Mouse (Mus musculus): Measurements from ENCODE around the gene Golgb1. TPM values are rescaled to one million over a fixed set of nuclear protein-coding genes. Genes with fewer than 3 reads are reported as not detected.
A peak's percentile ranks its signal among the peaks of the same experiment; 100 is the strongest.

Golgb1 gene
- total RNA-seq, 2 experiments from 2014 or later = 36.0 to 41.0 TPM

GRCm38 (mm10) chr16:36912311-36912710 lies 37.4 kb downstream of the Golgb1 start:
- intact Hi-C loops (cut with DNase I) = no loop called here
- no peak for DNase-seq

- intact Hi-C loops (cut with DNase I) = no loop called here
- DNase-seq = no peak
Observed at GRCm38 (mm10) chr16:36914195-36914594, 39.3 kb downstream of the Golgb1 start.

DNA sequence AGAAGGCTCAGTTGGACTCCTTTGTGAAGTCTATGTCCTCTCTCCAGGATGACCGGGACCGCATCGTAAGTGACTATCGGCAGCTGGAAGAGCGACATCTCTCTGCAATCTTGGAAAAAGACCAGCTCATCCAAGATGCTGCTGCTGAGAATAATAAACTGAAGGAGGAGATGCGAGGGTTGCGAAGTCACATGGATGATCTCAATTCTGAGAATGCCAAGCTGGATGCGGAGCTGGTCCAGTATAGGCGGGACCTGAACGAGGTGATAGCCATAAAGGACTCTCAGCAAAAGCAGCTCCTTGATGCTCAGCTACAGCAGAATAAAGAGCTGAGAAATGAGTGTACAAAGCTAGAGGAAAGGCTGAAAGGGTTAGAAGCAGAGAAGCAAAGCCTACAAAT lies 43.6 kb downstream of the Golgb1 start:
- intact Hi-C loops (cut with DNase I) = no loop called here

GRCm38 (mm10) chr16:36920410-36920809 lies 45.5 kb downstream of the Golgb1 start:
- no peak for DNase-seq
- intact Hi-C loops (cut with DNase I) = no loop called here

More for the DNA sequence above, 43.6 kb downstream of the Golgb1 start:
- DNase-seq = no peak

DNA sequence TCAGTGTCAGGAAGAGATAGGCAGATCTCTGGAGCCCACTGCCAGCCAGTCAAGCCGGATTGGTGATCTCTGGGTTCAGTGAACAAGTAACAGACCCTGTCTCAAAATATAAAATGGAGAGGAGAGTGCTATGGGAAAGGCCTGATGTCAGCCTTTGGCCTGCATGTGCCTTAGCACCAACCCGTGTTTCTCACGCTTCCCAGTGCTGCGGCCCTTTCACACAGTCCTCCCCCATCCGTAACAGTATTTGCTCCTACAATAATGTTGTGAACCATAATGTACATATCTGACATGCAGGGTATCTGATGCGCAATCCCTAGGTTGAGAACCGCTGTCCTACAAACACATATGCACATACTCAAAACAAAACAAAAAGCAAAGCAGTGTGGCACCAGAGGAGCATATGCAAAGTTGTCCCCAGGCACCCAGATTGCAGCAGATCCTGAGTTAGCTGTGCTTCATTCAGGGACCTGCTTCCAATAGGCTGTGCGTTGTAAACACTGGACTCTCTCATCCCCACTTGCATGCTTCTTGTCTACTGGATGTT lies 46.2 kb downstream of the Golgb1 start:
- intact Hi-C loops (cut with DNase I) = no loop called here
- no peak for DNase-seq

DNA sequence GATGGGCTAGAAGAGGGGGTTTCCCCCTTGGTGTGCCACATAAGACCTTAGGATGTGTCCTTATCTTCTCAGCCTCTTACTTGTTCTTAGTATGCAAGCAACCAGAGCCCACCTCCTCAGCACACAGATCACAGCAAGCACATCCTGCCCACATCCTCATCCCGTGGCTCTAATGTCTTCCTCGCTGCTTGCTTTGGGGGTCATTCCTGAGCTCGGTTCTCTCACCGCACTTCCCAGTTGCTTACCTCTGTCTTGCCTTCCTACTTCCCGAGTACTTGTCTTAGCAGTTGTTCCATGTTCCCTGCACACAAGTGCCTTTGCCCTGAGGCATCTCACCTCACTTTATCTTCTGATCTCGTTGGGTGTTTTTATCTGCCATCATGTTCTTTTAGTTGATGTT lies 47.0 kb downstream of the Golgb1 start:
- intact Hi-C loops (cut with DNase I) = no loop called here
- no peak for DNase-seq

GRCm38 (mm10) chr16:36924312-36924711 lies 49.4 kb downstream of the Golgb1 start:
- intact Hi-C loops (cut with DNase I) = no loop called here
- DNase-seq = no peak

DNA sequence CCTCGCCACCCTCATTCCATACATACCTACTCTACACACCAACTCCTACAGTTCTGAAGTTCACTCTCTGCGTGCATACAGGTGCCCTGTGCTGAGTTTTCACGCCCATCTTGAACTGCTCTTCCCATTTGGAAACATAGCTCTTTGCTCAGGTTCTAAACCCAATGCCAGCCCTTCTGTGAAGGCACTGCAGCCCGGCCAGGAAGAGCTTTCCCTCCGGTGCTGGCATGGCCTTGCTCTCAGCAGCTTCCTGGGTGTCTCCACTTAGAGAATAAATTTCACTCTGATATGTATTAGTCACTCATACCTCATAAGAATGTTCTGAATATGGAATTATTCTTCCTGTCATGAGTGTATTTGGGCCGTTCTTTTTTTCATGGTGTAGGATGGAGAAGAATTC lies 50.4 kb downstream of the Golgb1 start:
- intact Hi-C loops (cut with DNase I) = no loop called here
- no peak for DNase-seq

DNA sequence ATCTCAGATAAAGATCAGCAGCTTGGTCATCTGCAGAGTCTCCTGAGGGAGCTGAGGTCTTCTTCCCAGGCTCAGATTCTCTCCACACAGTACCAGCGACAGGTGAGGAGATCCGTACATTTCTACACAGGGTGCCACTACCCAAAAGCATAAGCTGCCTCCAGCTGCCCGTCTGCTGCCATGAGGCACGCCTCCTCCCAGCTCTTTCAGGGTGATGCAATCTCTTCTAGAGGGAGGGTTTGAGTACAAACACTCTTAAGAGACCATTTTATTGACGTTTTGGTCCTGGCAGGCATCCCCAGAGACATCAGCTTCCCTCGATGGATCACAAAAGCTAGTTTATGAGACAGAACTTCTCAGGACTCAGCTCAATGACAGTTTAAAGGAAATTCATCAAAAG lies 50.9 kb downstream of the Golgb1 start:
- intact Hi-C loops (cut with DNase I) = no loop called here
- no peak for DNase-seq

GRCm38 (mm10) chr16:36926514-36927447 lies 51.8 kb downstream of the Golgb1 start:
- intact Hi-C loops (cut with DNase I) = no loop called here
- no peak for DNase-seq

GRCm38 (mm10) chr16:36927495-36928105 lies 52.7 kb downstream of the Golgb1 start:
- no peak for DNase-seq
- intact Hi-C loops (cut with DNase I) = no loop called here

GRCm38 (mm10) chr16:36928106-36928500 lies 53.2 kb downstream of the Golgb1 start:
- intact Hi-C loops (cut with DNase I) = no loop called here
- DNase-seq = no peak

DNA sequence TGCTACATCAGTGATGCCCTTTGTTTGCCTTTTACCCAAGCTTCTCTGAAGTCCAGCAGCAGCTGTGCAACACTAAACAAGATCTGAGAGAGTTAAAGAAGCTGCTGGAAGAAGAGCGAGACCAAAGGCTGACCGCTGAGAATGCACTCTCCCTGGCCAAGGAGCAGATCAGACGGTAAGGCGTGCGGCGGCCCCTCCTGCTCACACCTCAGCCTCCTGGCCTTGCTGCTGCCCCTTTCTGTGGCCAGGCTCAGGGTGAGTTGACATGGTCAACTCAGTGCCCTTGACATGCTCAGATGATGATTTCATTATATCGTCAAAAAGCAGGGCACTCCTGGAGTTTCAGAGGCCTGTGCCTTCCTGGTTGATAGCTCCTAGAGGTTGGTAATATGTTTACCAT lies 54.3 kb downstream of the Golgb1 start:
- intact Hi-C loops (cut with DNase I) = no loop called here
- DNase-seq = no peak

GRCm38 (mm10) chr16:36930231-36931136 lies 55.5 kb downstream of the Golgb1 start:
- DNase-seq = no peak
- intact Hi-C loops (cut with DNase I) = no loop called here

GRCm38 (mm10) chr16:36931381-36931780 lies 56.4 kb downstream of the Golgb1 start:
- no peak for DNase-seq
- intact Hi-C loops (cut with DNase I) = no loop called here

GRCm38 (mm10) chr16:36931976-36932375 lies 57.0 kb downstream of the Golgb1 start:
- intact Hi-C loops (cut with DNase I) = no loop called here
- DNase-seq = no peak

DNA sequence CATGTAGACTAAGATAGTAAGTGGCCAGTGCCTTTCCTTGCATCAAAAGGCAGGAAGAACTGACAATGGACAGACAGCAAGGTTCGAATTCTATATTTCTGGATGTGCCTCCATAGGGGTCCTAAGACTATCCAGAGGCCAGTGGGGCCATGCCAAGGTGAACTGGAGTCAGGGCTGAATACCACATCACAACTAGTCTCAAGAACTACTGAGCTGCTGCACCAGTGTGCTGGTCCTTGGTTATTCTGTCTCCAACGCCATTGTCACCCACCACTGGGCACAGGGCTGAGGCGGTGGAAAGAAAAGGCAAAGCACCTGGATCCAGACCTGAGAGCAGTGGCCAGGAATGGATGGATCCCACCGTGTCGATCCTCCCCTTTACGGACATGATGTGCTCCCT lies 57.6 kb downstream of the Golgb1 start:
- no peak for DNase-seq
- intact Hi-C loops (cut with DNase I) = no loop called here

- peak in 1 of 2 experiments; percentile 33 for DNase-seq
- intact Hi-C loops (cut with DNase I) = loop anchor here (2.0 kb wide), 1 partner anchor 77 kb away; the partner anchor contains the start of gene Polq
Observed at GRCm38 (mm10) chr16:36934131-36934840, 59.3 kb downstream of the Golgb1 start.

- intact Hi-C loops (cut with DNase I) = loop anchor here (2.0 kb wide), 1 partner anchor 76 kb away; the partner anchor contains the start of gene Polq
- DNase-seq = peak; percentile 30 to 33
Observed at GRCm38 (mm10) chr16:36934841-36935620, 60.1 kb downstream of the Golgb1 start, which contains the start of gene Hcls1. Hcls1 (plus strand) TSS chr16:36934983.

Measured in heart, postnatal 14 days (tissue).